Mouse (Mus musculus) embryonic facial prominence, embryonic 10.5 days (tissue): ENCODE results near the gene Trim58. TPM values are rescaled to one million over a fixed set of nuclear protein-coding genes. Genes with fewer than 3 reads are reported as not detected.

Experiments used
- DNase-seq: peaks from one replicate; pipeline ENCODE4 v3.0.0-alpha.2; 2017; ENCODE audit warnings: low spot score
- H3K27ac ChIP-seq: fragments of 300-500 bp; sonication (generic); replicated peaks from 2 replicates; pipeline ENCODE4 v1.5.1; 2016; ENCODE audit warnings: mild to moderate bottlenecking
- H3K27me3 ChIP-seq: fragments of 300-500 bp; sonication (generic); replicated peaks from 2 replicates; pipeline ENCODE4 v1.6.1; 2016; ENCODE audit warnings: low read depth, mild to moderate bottlenecking; ENCODE audit not compliant: poor library complexity, severe bottlenecking
- H3K36me3 ChIP-seq: fragments of 300-500 bp; sonication (generic); replicated peaks from 2 replicates; pipeline ENCODE4 v1.6.1; 2016; ENCODE audit warnings: mild to moderate bottlenecking, moderate library complexity
- H3K4me1 ChIP-seq: fragments of 300-500 bp; sonication (generic); 2 replicates; pipeline ENCODE4 v1.6.1; 2016
- H3K4me3 ChIP-seq: fragments of 300-500 bp; sonication (generic); 2 replicates; pipeline ENCODE4 v1.5.1; 2016; ENCODE audit warnings: mild to moderate bottlenecking, moderate library complexity
- H3K9me3 ChIP-seq: fragments of 300-500 bp; sonication (generic); 2 replicates; pipeline ENCODE4 v1.6.1; 2016; ENCODE audit warnings: mild to moderate bottlenecking
- WGBS: fragments of 180-500 bp; shearing (Covaris S2); methylation state at CpG from one replicate; pipeline ENCODE4 v1.1.7; 2016; 5-methylcytosine and 5-hydroxymethylcytosine counted together
- polyA plus RNA-seq: library from polyadenylated mRNA; unstranded; fragments of >200 nt; fragmentation: Nextera tagmentation; extraction: Ambion mirVana; gene quantifications from 2 replicates; pipeline ENCODE4 v1.2.1, GENCODE M21; 2016

Trim58 gene
- polyA plus RNA-seq, 1 experiment from 2014 or later: 0.62 TPM

- H3K4me1 ChIP-seq: peaks cover 2% of the 10 kb centered on the region; the same call in 1 of the 2 replicates
- H3K27me3 ChIP-seq: no peaks in the 10 kb centered on the region
- DNase-seq: no peak
- no peak overlapping the region for H3K4me3 ChIP-seq
- H3K27ac ChIP-seq: no peak overlapping the region
- no peaks in the 10 kb centered on the region for H3K9me3 ChIP-seq
- H3K36me3 ChIP-seq: no peaks in the 10 kb centered on the region
- WGBS: 76% methylated on average over 3 of the region's 3 CpGs
Observed at GRCm38 (mm10) chr11:58618369-58618768, 21.9 kb upstream of the Trim58 start.

GRCm38 (mm10) chr11:58618793-58619192, 21.5 kb upstream of the Trim58 start:
- H3K4me1 ChIP-seq: peaks cover 7% of the 10 kb centered on the region
- no peak for DNase-seq
- no peaks in the 10 kb centered on the region for H3K27me3 ChIP-seq
- H3K9me3 ChIP-seq: no peaks in the 10 kb centered on the region
- 86% methylated on average over 6 of the region's 6 CpGs for WGBS
- no peak overlapping the region for H3K27ac ChIP-seq
- no peak overlapping the region for H3K4me3 ChIP-seq
- no peaks in the 10 kb centered on the region for H3K36me3 ChIP-seq

DNA sequence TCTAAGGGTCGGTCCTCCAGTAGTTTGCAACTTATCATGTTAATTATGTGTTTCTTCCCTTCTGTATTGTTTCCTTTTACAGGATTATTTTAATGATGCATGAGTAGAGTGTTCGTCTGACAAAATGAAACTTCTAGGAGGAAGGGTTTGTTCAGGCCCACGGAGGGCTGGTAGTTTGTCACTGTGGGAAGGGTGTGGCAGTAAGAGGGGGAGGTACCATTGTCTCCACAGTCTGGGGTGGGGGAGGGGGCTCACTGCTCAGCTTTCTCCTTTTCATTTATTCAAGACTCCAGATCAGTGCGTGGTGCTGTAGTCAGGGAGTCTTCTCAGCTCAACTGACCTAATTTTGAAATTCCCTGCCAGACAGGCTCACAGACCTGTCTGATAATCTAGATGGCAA, 14.1 kb upstream of the Trim58 start:
- no peaks in the 10 kb centered on the region for H3K27me3 ChIP-seq
- no peaks in the 10 kb centered on the region for H3K9me3 ChIP-seq
- DNase-seq: no peak
- WGBS: 70% methylated on average over 4 of the region's 4 CpGs
- peaks cover 8% of the 10 kb centered on the region for H3K4me1 ChIP-seq
- H3K27ac ChIP-seq: no peak overlapping the region
- H3K36me3 ChIP-seq: no peaks in the 10 kb centered on the region
- no peak overlapping the region for H3K4me3 ChIP-seq

DNA sequence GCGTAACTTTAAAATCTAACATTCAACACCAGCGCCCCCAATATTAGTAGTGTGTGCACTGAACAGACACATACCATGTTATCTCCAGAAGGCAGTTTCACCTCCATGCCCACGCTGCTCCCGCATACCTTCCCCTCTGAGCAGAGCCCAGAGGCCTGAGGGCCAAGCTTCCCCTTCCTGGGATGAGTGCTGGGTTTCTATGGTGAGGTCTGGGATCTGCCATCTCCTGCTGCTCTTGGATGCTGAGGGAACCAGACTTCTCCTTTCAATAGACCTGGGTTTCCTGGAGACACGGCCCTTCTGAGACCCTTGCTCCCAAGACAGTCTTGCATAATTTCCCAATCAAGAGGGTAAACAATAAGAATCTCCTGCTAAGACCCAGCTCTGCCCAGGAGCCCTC, 9.9 kb upstream of the Trim58 start, which contains the start of gene Olfr323:
Gene Olfr323 (minus strand): TSS at position 101 of the 400 bp plus-strand sequence.
- no peaks in the 10 kb centered on the region; the same call in 1 of the 2 replicates for H3K27me3 ChIP-seq
- H3K27ac ChIP-seq: no peak within 1 kb of the TSS
- no peak for DNase-seq
- no peaks in the 10 kb centered on the region for H3K36me3 ChIP-seq
- no peak within 1 kb of the TSS for H3K4me3 ChIP-seq
- H3K9me3 ChIP-seq: no peaks in the 10 kb centered on the region
- no peaks in the 10 kb centered on the region for H3K4me1 ChIP-seq
- WGBS: 79% methylated on average over 5 of the region's 5 CpGs

GRCm38 (mm10) chr11:58634878-58635277, 5.4 kb upstream of the Trim58 start:
- no peak overlapping the region for H3K27ac ChIP-seq
- WGBS: 74% methylated on average over 4 of the region's 4 CpGs
- DNase-seq: no peak
- H3K4me3 ChIP-seq: no peak overlapping the region
- H3K27me3 ChIP-seq: peaks cover 28% of the 10 kb centered on the region
- no peaks in the 10 kb centered on the region for H3K4me1 ChIP-seq
- no peaks in the 10 kb centered on the region for H3K9me3 ChIP-seq
- H3K36me3 ChIP-seq: no peaks in the 10 kb centered on the region

DNA sequence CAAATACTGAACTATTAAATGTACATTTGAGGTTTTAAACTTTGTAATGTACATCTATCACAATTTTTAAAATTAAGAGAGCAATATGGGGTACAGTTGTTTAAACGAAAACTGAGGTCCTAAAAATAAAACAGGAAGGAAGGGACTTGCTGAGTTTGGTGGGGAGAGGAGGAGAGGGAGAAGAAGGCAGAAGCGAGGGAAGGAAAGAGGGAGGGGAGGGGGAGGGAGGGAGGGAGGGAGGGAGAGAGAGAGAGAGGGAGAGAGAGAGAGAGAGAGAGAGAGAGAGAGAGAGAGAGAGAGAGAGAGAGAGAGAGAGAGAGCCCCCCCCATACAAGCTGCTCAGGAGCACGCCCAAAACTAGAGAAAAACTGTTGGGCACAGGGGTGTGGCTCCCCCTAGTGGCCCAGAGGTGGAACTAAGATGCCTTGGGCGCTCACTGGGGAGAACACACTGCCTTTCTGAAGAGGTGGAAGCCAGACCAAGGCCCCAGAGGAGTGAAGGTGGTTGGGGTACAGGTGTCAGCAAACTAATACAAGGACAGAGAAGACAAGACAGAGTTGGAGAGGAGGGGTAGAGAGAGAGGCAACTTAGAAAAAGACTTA, 3.8 kb upstream of the Trim58 start:
- DNase-seq: peak; percentile 73
- 15% methylated on average over 4 of the region's 4 CpGs for WGBS
- H3K4me3 ChIP-seq: no peak overlapping the region
- no peak overlapping the region for H3K27ac ChIP-seq
- no peaks in the 10 kb centered on the region for H3K9me3 ChIP-seq
- peaks cover 44% of the 10 kb centered on the region for H3K27me3 ChIP-seq
- H3K4me1 ChIP-seq: peaks cover 10% of the 10 kb centered on the region
- H3K36me3 ChIP-seq: no peaks in the 10 kb centered on the region

DNA sequence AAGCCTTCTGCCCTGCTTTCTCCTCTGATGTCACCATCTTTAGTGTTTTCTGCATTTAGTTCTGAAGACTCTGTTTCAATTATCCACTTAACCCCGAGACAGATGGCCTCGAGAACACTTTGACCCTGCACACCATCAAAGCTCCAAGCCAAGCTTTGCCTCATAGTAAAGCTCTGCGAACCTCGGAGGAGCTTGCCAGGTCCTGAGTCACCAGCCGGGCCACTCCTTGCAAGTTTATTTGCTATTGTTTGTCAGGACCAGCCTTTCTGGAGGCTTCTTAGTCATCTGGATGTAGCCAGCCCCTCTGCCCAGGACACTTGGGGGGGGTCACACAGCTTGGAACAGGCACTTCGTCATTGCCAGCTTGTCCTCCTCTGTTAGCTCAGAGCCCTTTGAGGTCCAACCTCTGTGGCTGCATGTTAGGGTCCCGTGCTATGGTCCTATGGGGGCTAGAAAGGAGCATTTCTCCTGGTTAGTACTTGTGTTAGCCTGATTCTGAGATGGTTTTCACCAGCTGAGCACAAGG, 2.0 kb upstream of the Trim58 start:
- no peaks in the 10 kb centered on the region for H3K36me3 ChIP-seq
- no peak overlapping the region for H3K27ac ChIP-seq
- peaks cover 10% of the 10 kb centered on the region for H3K4me1 ChIP-seq
- no peak for DNase-seq
- H3K4me3 ChIP-seq: no peak overlapping the region
- H3K27me3 ChIP-seq: peaks cover 52% of the 10 kb centered on the region
- no peaks in the 10 kb centered on the region for H3K9me3 ChIP-seq
- 55% methylated on average over 7 of the region's 7 CpGs for WGBS

GRCm38 (mm10) chr11:58641057-58641456, 792 bp downstream of the Trim58 start:
- DNase-seq: no peak
- Histone ChIP-seq H3K4me3 (peak overlapping the region; percentile 60), H3K4me1 (peaks cover 10% of the 10 kb centered on the region), H3K36me3 (no peaks in the 10 kb centered on the region), H3K9me3 (no peaks in the 10 kb centered on the region), H3K27ac (peak overlapping the region; percentile 73; the same call in 1 of the 2 replicates), H3K27me3 (peaks cover 52% of the 10 kb centered on the region)
- 32% methylated on average over 14 of the region's 14 CpGs for WGBS

GRCm38 (mm10) chr11:58641638-58642358, 1.5 kb downstream of the Trim58 start:
- WGBS: 86% methylated on average over 13 of the region's 13 CpGs
- Histone ChIP-seq H3K9me3 (no peaks in the 10 kb centered on the region), H3K27ac (no peak overlapping the region), H3K36me3 (no peaks in the 10 kb centered on the region), H3K4me1 (peaks cover 10% of the 10 kb centered on the region), H3K27me3 (peaks cover 52% of the 10 kb centered on the region), H3K4me3 (no peak overlapping the region)
- no peak for DNase-seq

GRCm38 (mm10) chr11:58643350-58643749, 3.1 kb downstream of the Trim58 start:
- Histone ChIP-seq H3K9me3 (no peaks in the 10 kb centered on the region), H3K4me1 (peaks cover 10% of the 10 kb centered on the region), H3K4me3 (no peak overlapping the region), H3K36me3 (no peaks in the 10 kb centered on the region), H3K27ac (no peak overlapping the region), H3K27me3 (peaks cover 38% of the 10 kb centered on the region)
- peak; percentile 45 for DNase-seq
- 35% methylated on average over 6 of the region's 6 CpGs for WGBS

DNA sequence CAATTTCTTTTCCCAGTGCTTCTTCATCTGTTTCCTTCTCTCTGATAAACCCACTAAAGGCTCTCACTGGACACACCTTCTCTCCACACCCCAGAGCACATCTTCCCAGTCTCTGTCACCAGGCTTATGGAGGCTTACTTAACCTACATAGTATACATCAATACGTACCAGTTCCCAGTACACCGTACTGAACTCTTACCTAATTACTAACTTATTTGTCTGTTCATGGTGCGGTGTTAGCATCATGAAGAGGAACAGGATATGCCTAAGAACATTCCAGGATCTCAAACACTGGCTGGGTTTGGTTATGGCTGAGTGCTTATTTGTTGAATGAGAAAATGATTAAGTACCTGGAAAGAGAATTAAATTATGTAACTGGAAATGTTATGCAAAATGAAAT, 14.9 kb downstream of the Trim58 start:
- Histone ChIP-seq H3K4me3 (no peak overlapping the region), H3K27ac (no peak overlapping the region), H3K9me3 (0 out of 2 replicates have a peak, but pooled peaks cover under 1% of the 10 kb centered on the region), H3K4me1 (0 out of 2 replicates have a peak, but pooled peaks cover 3% of the 10 kb centered on the region), H3K27me3 (no peaks in the 10 kb centered on the region), H3K36me3 (no peaks in the 10 kb centered on the region)
- WGBS: 93% methylated on average over 3 of the region's 3 CpGs
- no peak for DNase-seq

GRCm38 (mm10) chr11:58658596-58658995, 18.3 kb downstream of the Trim58 start, which contains the start of gene Olfr322:
TSS of gene Olfr322 (plus strand) at chr11:58658782.
- H3K36me3 ChIP-seq: no peaks in the 10 kb centered on the region
- no peak within 1 kb of the TSS for H3K4me3 ChIP-seq
- 0 out of 2 replicates have a peak, but pooled peaks cover 3% of the 10 kb centered on the region for H3K4me1 ChIP-seq
- DNase-seq: no peak
- no peak within 1 kb of the TSS for H3K27ac ChIP-seq
- H3K9me3 ChIP-seq: no peaks in the 10 kb centered on the region
- WGBS: 87% methylated on average over 4 of the region's 4 CpGs
- no peaks in the 10 kb centered on the region for H3K27me3 ChIP-seq

DNA sequence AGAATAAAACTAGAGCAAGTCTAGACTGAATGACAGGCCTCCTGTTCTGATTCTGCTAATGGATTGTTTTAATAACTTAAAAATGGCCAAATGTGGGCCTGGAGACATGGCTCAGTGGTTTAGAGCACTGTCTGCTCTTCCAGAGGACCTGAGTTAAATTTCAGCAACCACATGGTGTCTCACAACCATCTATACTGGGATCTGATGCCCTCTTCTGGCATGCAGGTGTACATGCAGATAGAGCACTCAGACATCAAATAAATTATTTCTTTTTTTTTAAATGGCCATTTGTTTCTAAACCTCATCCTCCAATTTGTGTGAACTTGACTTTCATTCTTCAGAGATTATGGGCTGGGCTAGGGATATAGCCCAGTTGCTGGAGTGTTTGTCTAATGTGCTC, 29.0 kb downstream of the Trim58 start:
- H3K4me3 ChIP-seq: no peak overlapping the region
- no peaks in the 10 kb centered on the region for H3K27me3 ChIP-seq
- no peaks in the 10 kb centered on the region for H3K9me3 ChIP-seq
- DNase-seq: no peak
- no peak overlapping the region for H3K27ac ChIP-seq
- no peaks in the 10 kb centered on the region for H3K36me3 ChIP-seq
- no peaks in the 10 kb centered on the region for H3K4me1 ChIP-seq
